Mouse (Mus musculus) liver, embryonic 12.5 days (tissue): Measurements from ENCODE around the gene Blvra. TPM values are rescaled to one million over a fixed set of nuclear protein-coding genes. Genes with fewer than 3 reads are reported as not detected.

ENCODE experiments used
- microRNA-seq: library from miRNA; unstranded; fragments of <30 nt; microRNA quantifications from one replicate; pipeline ENCODE4, GENCODE M21; 2017
- polyA plus RNA-seq: library from polyadenylated mRNA; unstranded; fragments of >200 nt; fragmentation: Nextera tagmentation; extraction: Ambion mirVana; gene quantifications from 2 replicates; pipeline ENCODE4 v1.2.1, GENCODE M21; 2016

Gene Blvra
- polyA plus RNA-seq, 1 experiment from 2014 or later = 64.6 TPM

Small RNA genes within 50 kb of the gene (microRNA-seq; reads per million reads assigned to microRNA genes)
- not detected for gene Gm24081

Other genes starting within 250 kb of the Blvra start
- 25.4 and 25.7 TPM in 2 replicates for gene Trpm7, start 194.4 kb upstream of the Blvra start, polyA plus RNA-seq
- 23.6 and 25.0 TPM in 2 replicates for gene Sppl2a, start 137.4 kb upstream of the Blvra start, polyA plus RNA-seq
- gene Ap4e1, start 61.9 kb upstream of the Blvra start, polyA plus RNA-seq = 9.0 and 9.6 TPM in 2 replicates
- 73.3 and 75.2 TPM in 2 replicates for gene Ncaph, start 63.3 kb downstream of the Blvra start, polyA plus RNA-seq
- gene Itpripl1, start 72.8 kb downstream of the Blvra start, polyA plus RNA-seq = 28.8 and 30.1 TPM in 2 replicates
- gene 1810024B03Rik, start 137.6 kb downstream of the Blvra start, polyA plus RNA-seq = 1.6 and 1.7 TPM in 2 replicates
- gene Snrnp200, start 137.7 kb downstream of the Blvra start, polyA plus RNA-seq = 48.2 and 49.0 TPM in 2 replicates
- 45.0 and 49.7 TPM in 2 replicates for gene Ciao1, start 177.2 kb downstream of the Blvra start, polyA plus RNA-seq
- gene Tmem127, start 177.2 kb downstream of the Blvra start, polyA plus RNA-seq = 16.0 and 16.4 TPM in 2 replicates
- 78.4 and 78.5 TPM in 2 replicates for gene Stard7, start 199.6 kb downstream of the Blvra start, polyA plus RNA-seq